Mouse (Mus musculus) ES-E14 (cell line): ENCODE measurements around the gene Ltb4r1.

Source experiments
- HCFC1 ChIP-seq: IDR thresholded peaks from 2 replicates; pipeline ENCODE4 v1.6.1; 2012; ENCODE audit warnings: low read length, inconsistent platforms, borderline replicate concordance; ENCODE audit not compliant: insufficient read depth
- MAFK ChIP-seq: IDR thresholded peaks from 2 replicates; pipeline ENCODE4 v1.6.1; 2014; ENCODE audit warnings: mild to moderate bottlenecking, low read depth, low read length, inconsistent platforms; ENCODE audit not compliant: insufficient read depth
- ZC3H11A ChIP-seq: IDR thresholded peaks from 2 replicates; pipeline ENCODE4 v1.6.1; 2012; ENCODE audit warnings: low read depth, mild to moderate bottlenecking, inconsistent platforms, low read length, borderline replicate concordance

DNA sequence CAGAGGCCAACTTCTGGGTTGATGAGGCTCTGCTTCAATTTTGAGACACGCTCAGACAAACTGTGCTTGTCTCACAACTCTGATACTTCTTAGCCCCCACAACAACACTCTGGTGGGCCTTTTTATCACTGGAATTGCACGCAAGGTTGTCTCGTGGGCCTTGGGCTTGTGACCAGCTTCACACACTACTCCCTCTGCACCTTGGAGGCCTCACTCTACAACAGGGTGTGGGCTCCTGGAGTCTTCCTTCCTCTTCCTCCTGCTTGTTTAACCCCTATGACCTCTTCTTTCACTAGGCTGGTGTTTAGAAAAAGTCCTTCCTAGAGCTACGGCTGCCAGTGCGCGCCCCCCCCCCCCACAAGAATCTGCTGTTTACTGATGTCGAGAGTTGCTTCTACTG lies 10.9 kb downstream of the Ltb4r1 start:
- TF ChIP-seq ZC3H11A (no peak), HCFC1 (no peak), MAFK (no peak)
